Mouse (Mus musculus) limb, embryonic 14.5 days (tissue): ENCODE results near the gene Vwa1. TPM values are rescaled to one million over a fixed set of nuclear protein-coding genes. Genes with fewer than 3 reads are reported as not detected.
A peak's percentile ranks its signal among the peaks of the same experiment; 100 is the strongest.

Experiments used
- ATAC-seq: fragments of 200-750 bp; cut with Nextera tagmentation; 2 replicates; pipeline ENCODE4 v1.8.0; 2017; ENCODE audit warnings: low read depth, moderate number of reproducible peaks, moderate TSS enrichment; ENCODE audit not compliant: low FRiP score
- DNase-seq: peaks from one replicate; pipeline ENCODE4 v3.0.0-alpha.2; 2015; ENCODE audit warnings: low spot score
- H3K27ac ChIP-seq: fragments of 300-500 bp; sonication (generic); replicated peaks from 2 replicates; pipeline ENCODE4 v1.5.1; 2014; ENCODE audit warnings: low read depth, mild to moderate bottlenecking, low read length, moderate library complexity, mixed read lengths
- H3K27me3 ChIP-seq: fragments of 300-500 bp; sonication (generic); 2 replicates; pipeline ENCODE4 v1.6.1; 2014; ENCODE audit warnings: low read length, mixed read lengths; ENCODE audit not compliant: control insufficient read depth, insufficient read depth
- H3K36me3 ChIP-seq: fragments of 300-500 bp; sonication (generic); 2 replicates; pipeline ENCODE4 v1.6.1; 2014; ENCODE audit warnings: mild to moderate bottlenecking, low read length, moderate library complexity, mixed read lengths; ENCODE audit not compliant: control insufficient read depth, insufficient read depth
- H3K4me1 ChIP-seq: fragments of 300-500 bp; sonication (generic); 2 replicates; pipeline ENCODE4 v1.6.1; 2014; ENCODE audit warnings: antibody characterized with exemption, low read length, mixed read lengths; ENCODE audit not compliant: control insufficient read depth, insufficient read depth
- H3K4me2 ChIP-seq: fragments of 300-500 bp; sonication (generic); replicated peaks from 2 replicates; pipeline ENCODE4 v1.6.1; 2014; ENCODE audit warnings: low read depth, mild to moderate bottlenecking, low read length, moderate library complexity; ENCODE audit not compliant: severe bottlenecking
- H3K4me3 ChIP-seq: fragments of 300-500 bp; sonication (generic); replicated peaks from 2 replicates; pipeline ENCODE4 v1.5.1; 2014; ENCODE audit warnings: low read length
- H3K9ac ChIP-seq: fragments of 300-500 bp; sonication (generic); 2 replicates; pipeline ENCODE4 v1.6.1; 2014; ENCODE audit warnings: mild to moderate bottlenecking, low read depth, low read length, moderate library complexity; ENCODE audit not compliant: severe bottlenecking
- H3K9me3 ChIP-seq: fragments of 300-500 bp; sonication (generic); 2 replicates; pipeline ENCODE4 v1.6.1; 2016; ENCODE audit warnings: low read length; ENCODE audit not compliant: control insufficient read depth
- POLR2A ChIP-seq: fragments of 200-500 bp; IDR thresholded peaks from 2 replicates; pipeline ENCODE4 v1.8.0; 2012; ENCODE audit warnings: inconsistent platforms, mild to moderate bottlenecking, moderate library complexity, borderline replicate concordance; ENCODE audit not compliant: insufficient read depth, insufficient read length; ENCODE audit errors: extremely low read depth
- WGBS: fragments of 180-500 bp; shearing (Covaris S2); extraction: QIAGEN DNeasy Blood & Tissue Kit; methylation state at CpG from one replicate; pipeline ENCODE4 v1.1.7; 2014; 5-methylcytosine and 5-hydroxymethylcytosine counted together
- polyA plus RNA-seq, 2 experiments: library from polyadenylated mRNA; depleted of rRNA in 1 of 2; stranded (reverse) in 1 of 2; unstranded in 1 of 2; fragments of >200 nt; fragmentation: Nextera tagmentation in 1 of 2; extraction: Ambion mirVana in 1 of 2; gene quantifications; 2 replicates each; pipeline versions ENCODE4 v1.2.1 to v1.2.3; 2012 to 2014

The Vwa1 gene
- polyA plus RNA-seq, 2 experiments = 12.4 to 13.9 TPM

- Histone ChIP-seq H3K4me3 (no peak overlapping the region), H3K27me3 (no peaks in the 10 kb centered on the region), H3K9ac (no peak overlapping the region), H3K36me3 (no peaks in the 10 kb centered on the region), H3K4me2 (no peak overlapping the region), H3K27ac (no peak overlapping the region; the same call in 1 of the 2 replicates), H3K4me1 (peaks cover 3% of the 10 kb centered on the region; the same call in 1 of the 2 replicates), H3K9me3 (no peaks in the 10 kb centered on the region)
- DNase-seq (peak; percentile 82), ATAC-seq (peak; percentile 71)
- TF ChIP-seq POLR2A = no peak
- WGBS = 19% methylated on average over 6 of the region's 6 CpGs
These were observed 6.4 kb upstream of the Vwa1 start for GRCm38 (mm10) chr4:155780895-155781294.

GRCm38 (mm10) chr4:155779498-155779897, 5.0 kb upstream of the Vwa1 start:
- 81% methylated on average over 4 of the region's 4 CpGs for WGBS
- no peak overlapping the region for H3K4me3 ChIP-seq
- H3K27ac ChIP-seq = no peak overlapping the region
- no peaks in the 10 kb centered on the region for H3K36me3 ChIP-seq
- no peak overlapping the region for H3K9ac ChIP-seq
- no peak for TF ChIP-seq POLR2A
- DNase-seq (no peak), ATAC-seq (no peak)
- H3K4me2 ChIP-seq = no peak overlapping the region
- peaks cover 4% of the 10 kb centered on the region; the same call in 1 of the 2 replicates for H3K4me1 ChIP-seq
- no peaks in the 10 kb centered on the region for H3K9me3 ChIP-seq
- no peaks in the 10 kb centered on the region for H3K27me3 ChIP-seq

- peaks cover 12% of the 10 kb centered on the region; the same call in 1 of the 2 replicates for H3K4me1 ChIP-seq
- no peak for TF ChIP-seq POLR2A
- H3K27ac ChIP-seq = no peak overlapping the region
- 84% methylated on average over 2 of the region's 2 CpGs for WGBS
- ATAC-seq = no peak
- H3K4me3 ChIP-seq = no peak overlapping the region
- no peaks in the 10 kb centered on the region for H3K9me3 ChIP-seq
- H3K9ac ChIP-seq = no peak overlapping the region
- DNase-seq = no peak
- H3K36me3 ChIP-seq = no peaks in the 10 kb centered on the region
- H3K4me2 ChIP-seq = no peak overlapping the region
- no peaks in the 10 kb centered on the region for H3K27me3 ChIP-seq
These were observed 3.3 kb upstream of the Vwa1 start for GRCm38 (mm10) chr4:155777816-155778215.

- Histone ChIP-seq H3K4me2 (no peak overlapping the region), H3K36me3 (no peaks in the 10 kb centered on the region), H3K27me3 (no peaks in the 10 kb centered on the region), H3K9ac (no peak overlapping the region), H3K4me1 (peaks cover 12% of the 10 kb centered on the region; the same call in 1 of the 2 replicates), H3K9me3 (no peaks in the 10 kb centered on the region), H3K27ac (no peak overlapping the region), H3K4me3 (no peak overlapping the region)
- ATAC-seq (no peak), DNase-seq (no peak)
- 61% methylated on average over 2 of the region's 2 CpGs for WGBS
- no peak for TF ChIP-seq POLR2A
These were observed 2.3 kb upstream of the Vwa1 start for GRCm38 (mm10) chr4:155776704-155777335.

- Histone ChIP-seq H3K36me3 (no peaks in the 10 kb centered on the region), H3K27me3 (no peaks in the 10 kb centered on the region), H3K27ac (0 out of 2 replicates have a peak overlapping the region, but pooled peaks have one; percentile 48), H3K4me1 (peaks cover 12% of the 10 kb centered on the region; the same call in 1 of the 2 replicates), H3K4me3 (no peak overlapping the region), H3K9me3 (no peaks in the 10 kb centered on the region), H3K4me2 (no peak overlapping the region), H3K9ac (no peak overlapping the region)
- 82% methylated on average over 3 of the region's 3 CpGs for WGBS
- DNase-seq (no peak), ATAC-seq (no peak)
- TF ChIP-seq POLR2A = no peak
These were observed 1.4 kb upstream of the Vwa1 start for GRCm38 (mm10) chr4:155775855-155776254.
